ENCODE assay signal across 9 mouse cellular contexts in genomic region chr2:3668682-3669081, GRCm38 (mm10).
DNase-seq lines count a peak whose midpoint lies in the region; ATAC-seq lines count a peak whose summit lies in the region.
"Had no signal": no experiment of that assay in that cellular context is flagged by ENCODE, and none has a peak within 500 bp of the region (broad histone marks: within the 10 kb centered on the region; RNA-seq: fewer than 3 reads in every experiment).

No protein-coding gene starts in this region.

- no peak overlapping the region for H3K9ac ChIP-seq in neural tube, embryonic 14.5 days (replicated peaks; ENCODE audit: low read depth, low read length)
- H3K9ac ChIP-seq in neural tube, embryonic 15.5 days (replicated peaks) = no peak overlapping the region
- H3K9ac ChIP-seq in midbrain, embryonic 16.5 days (ENCODE audit: low read depth, low read length) = no peak overlapping the region
- H3K9ac ChIP-seq: embryonic facial prominence, embryonic 12.5 days had no signal

- no peaks in the 10 kb centered on the region for H3K9me3 ChIP-seq in neural tube, embryonic 14.5 days (ENCODE audit: control insufficient read depth, low read length)
- no peaks in the 10 kb centered on the region for H3K9me3 ChIP-seq in neural tube, embryonic 15.5 days (replicated peaks)
- no peaks in the 10 kb centered on the region for H3K9me3 ChIP-seq in midbrain, embryonic 16.5 days (replicated peaks; ENCODE audit: control insufficient read depth, low read length, poor library complexity, severe bottlenecking)
- H3K9me3 ChIP-seq: embryonic facial prominence, embryonic 12.5 days had no signal

- H3K4me1 ChIP-seq in neural tube, embryonic 14.5 days (ENCODE audit: control insufficient read depth, insufficient read depth, low read length) = no peaks in the 10 kb centered on the region
- H3K4me1 ChIP-seq in neural tube, embryonic 15.5 days = no peaks in the 10 kb centered on the region
- H3K4me1 ChIP-seq in midbrain, embryonic 16.5 days (ENCODE audit: control insufficient read depth, insufficient read depth, low read length) = no peaks in the 10 kb centered on the region
- H3K4me1 ChIP-seq: embryonic facial prominence, embryonic 12.5 days had no signal

- H3K36me3 ChIP-seq in neural tube, embryonic 14.5 days (ENCODE audit: control insufficient read depth, insufficient read depth, low read length) = no peaks in the 10 kb centered on the region
- H3K36me3 ChIP-seq in neural tube, embryonic 15.5 days = no peaks in the 10 kb centered on the region
- H3K36me3 ChIP-seq in midbrain, embryonic 16.5 days (ENCODE audit: control insufficient read depth, insufficient read depth, low read length) = no peaks in the 10 kb centered on the region
- H3K36me3 ChIP-seq: embryonic facial prominence, embryonic 12.5 days had no signal

- H3K4me3 ChIP-seq in neural tube, embryonic 14.5 days (ENCODE audit: low read depth, low read length) = no peak overlapping the region
- no peak overlapping the region for H3K4me3 ChIP-seq in neural tube, embryonic 15.5 days (replicated peaks)
- no peak overlapping the region for H3K4me3 ChIP-seq in midbrain, embryonic 16.5 days (ENCODE audit: low read depth, low read length)
- H3K4me3 ChIP-seq: embryonic facial prominence, embryonic 12.5 days had no signal

- ATAC-seq in neural tube, embryonic 14.5 days (ENCODE audit: low read depth) = peak; percentile 65; the same call in 1 of the 2 replicates
- ATAC-seq in neural tube, embryonic 15.5 days (ENCODE audit: low FRiP score) = no peak
- ATAC-seq in midbrain, embryonic 16.5 days = peak; percentile 71

- DNase-seq in adrenal gland, adult (ENCODE audit: inconsistent age in 2 of 2, low spot score in 1 of 2) = peak; percentile 21 to 43
- DNase-seq in adrenal gland, postnatal 10 days = no peak
- peak; percentile 44 for DNase-seq in left cerebral cortex, adult 11 months (ENCODE audit: low spot score)
- DNase-seq in cerebellum, adult 11-12 months = no peak
- DNase-seq in cerebellum, postnatal 25 days = no peak

- H3K4me2 ChIP-seq in neural tube, embryonic 14.5 days (ENCODE audit: low read depth, low read length) = no peak overlapping the region
- H3K4me2 ChIP-seq in neural tube, embryonic 15.5 days = no peak overlapping the region
- H3K4me2 ChIP-seq in midbrain, embryonic 16.5 days (ENCODE audit: low read length) = no peak overlapping the region
- H3K4me2 ChIP-seq: embryonic facial prominence, embryonic 12.5 days had no signal

- H3K27ac ChIP-seq in neural tube, embryonic 14.5 days (ENCODE audit: low read depth, low read length) = no peak overlapping the region
- H3K27ac ChIP-seq in neural tube, embryonic 15.5 days (replicated peaks) = no peak overlapping the region
- H3K27ac ChIP-seq in midbrain, embryonic 16.5 days (ENCODE audit: low read length) = no peak overlapping the region
- H3K27ac ChIP-seq: embryonic facial prominence, embryonic 12.5 days had no signal

- WGBS in neural tube, embryonic 14.5 days = 80% methylated on average over 3 of the region's 3 CpGs
- 74% methylated on average over 3 of the region's 3 CpGs for WGBS in neural tube, embryonic 15.5 days
- 63% methylated on average over 3 of the region's 3 CpGs for WGBS in midbrain, embryonic 16.5 days

- no peaks in the 10 kb centered on the region for H3K27me3 ChIP-seq in neural tube, embryonic 14.5 days (ENCODE audit: control insufficient read depth, insufficient read depth, low read length)
- H3K27me3 ChIP-seq in neural tube, embryonic 15.5 days (replicated peaks) = no peaks in the 10 kb centered on the region
- no peaks in the 10 kb centered on the region for H3K27me3 ChIP-seq in midbrain, embryonic 16.5 days (ENCODE audit: control insufficient read depth, insufficient read depth, low read depth, low read length)
- H3K27me3 ChIP-seq: embryonic facial prominence, embryonic 12.5 days had no signal

Comparison
In these comparisons a context has a peak if more than half of its experiments do, and no peak if none do; other contexts are left out.
1. DNase-seq: peak in adrenal gland, adult (2 of 2) and left cerebral cortex, adult 11 months (single experiment); none in adrenal gland, postnatal 10 days (single experiment), cerebellum, adult 11-12 months (single experiment) and cerebellum, postnatal 25 days (0 of 2).